Mouse (Mus musculus) monocyte, adult 5-6 weeks (primary cell): Measurements from ENCODE around the gene Mical3. TPM values are rescaled to one million over a fixed set of nuclear protein-coding genes. Genes with fewer than 3 reads are reported as not detected.

Experiments
- ATAC-seq: fragments of 153-309, 156-312 bp; replicated peaks from 2 replicates; pipeline ENCODE4 v1.8.0; 2017; ENCODE audit warnings: mild to moderate bottlenecking; ENCODE audit not compliant: low TSS enrichment, insufficient number of reproducible peaks, severe bottlenecking, poor library complexity, low FRiP score
- total RNA-seq: library from RNA; stranded (forward); fragments of 200-1000, 200-491, 200-594 nt; gene quantifications from 3 replicates; pipeline ENCODE4 v1.2.3, GENCODE M21; 2017

The Mical3 gene
- total RNA-seq, 1 experiment from 2014 or later = 2.9 TPM

- ATAC-seq = no peak
Observed at GRCm38 (mm10) chr6:120999087-120999486, 131.7 kb downstream of the Mical3 start.

- no peak for ATAC-seq
Observed at GRCm38 (mm10) chr6:120996607-120997006, 134.2 kb downstream of the Mical3 start.

GRCm38 (mm10) chr6:120995541-120995940 is 135.3 kb downstream of the Mical3 start:
- ATAC-seq = no peak

GRCm38 (mm10) chr6:120991857-120992256 is 138.9 kb downstream of the Mical3 start:
- no peak for ATAC-seq

- no peak for ATAC-seq
Observed at GRCm38 (mm10) chr6:120987571-120988084, 143.2 kb downstream of the Mical3 start.

- ATAC-seq = no peak
Observed at GRCm38 (mm10) chr6:120987164-120987563, 143.6 kb downstream of the Mical3 start.

- ATAC-seq = no peak
Observed at GRCm38 (mm10) chr6:120986172-120986571, 144.6 kb downstream of the Mical3 start.

GRCm38 (mm10) chr6:120982314-120982713 is 148.5 kb downstream of the Mical3 start:
- no peak for ATAC-seq

GRCm38 (mm10) chr6:120981537-120981936 is 149.3 kb downstream of the Mical3 start:
- no peak for ATAC-seq

GRCm38 (mm10) chr6:120978019-120978621 is 152.7 kb downstream of the Mical3 start:
- ATAC-seq = no peak

GRCm38 (mm10) chr6:120976991-120977390 is 153.8 kb downstream of the Mical3 start:
- ATAC-seq = no peak

- no peak for ATAC-seq
Observed at GRCm38 (mm10) chr6:120976097-120976496, 154.7 kb downstream of the Mical3 start.

- ATAC-seq = peak; percentile 82
Observed at GRCm38 (mm10) chr6:120971797-120972590, 158.8 kb downstream of the Mical3 start.

- ATAC-seq = no peak
Observed at GRCm38 (mm10) chr6:120970939-120971796, 159.6 kb downstream of the Mical3 start.

- no peak for ATAC-seq
Observed at GRCm38 (mm10) chr6:120965814-120966213, 165.0 kb downstream of the Mical3 start.

GRCm38 (mm10) chr6:120964179-120964578 is 166.6 kb downstream of the Mical3 start:
- ATAC-seq = no peak

GRCm38 (mm10) chr6:120960338-120961030 is 170.3 kb downstream of the Mical3 start:
- ATAC-seq = no peak

GRCm38 (mm10) chr6:120957331-120957730 is 173.5 kb downstream of the Mical3 start:
- ATAC-seq = no peak
